Mouse (Mus musculus): ENCODE data around the gene Xlr5c. TPM values are rescaled to one million over a fixed set of nuclear protein-coding genes. Genes with fewer than 3 reads are reported as not detected.
"Not testable (repeated sequence)": the region's sequence is repeated elsewhere in the genome, so short reads cannot be mapped to it uniquely, and the experiment has no call there.

Gene Xlr5c
- polyA plus RNA-seq, 1 experiment: not detected

DNA sequence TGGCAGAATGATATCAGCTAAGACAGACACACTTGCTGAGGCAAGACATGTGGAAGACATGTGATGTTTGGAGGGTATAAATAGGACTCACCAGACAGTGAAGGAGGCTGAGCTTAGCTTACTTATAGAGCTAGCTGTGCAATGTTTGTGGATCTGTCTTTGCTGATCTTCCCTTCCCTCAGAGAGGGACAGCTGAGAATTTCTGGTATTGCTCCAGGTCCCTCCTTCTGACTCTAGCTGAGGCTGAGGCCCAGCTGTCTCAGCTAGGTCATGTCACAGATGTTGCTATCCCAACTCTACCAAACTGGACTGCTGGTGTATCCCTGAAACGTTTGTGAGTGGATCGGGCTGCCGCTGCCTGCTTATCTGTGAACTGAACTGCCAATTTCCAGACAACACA, 28.3 kb upstream of the Xlr5c start:
- WGBS: 67% methylated on average over 3 of the region's 3 CpGs
- H3K4me3 ChIP-seq (ENCODE audit: low read depth, low read length): no peak overlapping the region
- no peaks in the 10 kb centered on the region for H3K4me1 ChIP-seq (ENCODE audit: control insufficient read depth, insufficient read depth, insufficient read length, low read length)
- no peaks in the 10 kb centered on the region for H3K36me3 ChIP-seq (ENCODE audit: control insufficient read depth, insufficient read depth, low read length)
- no peak overlapping the region for H3K27ac ChIP-seq (ENCODE audit: insufficient read depth, low read depth, low read length)
- no peaks in the 10 kb centered on the region for H3K27me3 ChIP-seq (ENCODE audit: control insufficient read depth, insufficient read depth, low read length)
- TF ChIP-seq CTCF (IDR thresholded peaks at IDR 0.05; ENCODE audit: extremely low read depth, insufficient read length, insufficient replicate concordance, low read depth, low read length) (no peak), POLR2A (IDR thresholded peaks at IDR 0.05; ENCODE audit: low read depth, low read length) (no peak)

- no peak overlapping the region for H3K27ac ChIP-seq (ENCODE audit: insufficient read depth, low read depth, low read length)
Measured at GRCm38 (mm10) chrX:73312522-73312921, 19.7 kb upstream of the Xlr5c start.

DNA sequence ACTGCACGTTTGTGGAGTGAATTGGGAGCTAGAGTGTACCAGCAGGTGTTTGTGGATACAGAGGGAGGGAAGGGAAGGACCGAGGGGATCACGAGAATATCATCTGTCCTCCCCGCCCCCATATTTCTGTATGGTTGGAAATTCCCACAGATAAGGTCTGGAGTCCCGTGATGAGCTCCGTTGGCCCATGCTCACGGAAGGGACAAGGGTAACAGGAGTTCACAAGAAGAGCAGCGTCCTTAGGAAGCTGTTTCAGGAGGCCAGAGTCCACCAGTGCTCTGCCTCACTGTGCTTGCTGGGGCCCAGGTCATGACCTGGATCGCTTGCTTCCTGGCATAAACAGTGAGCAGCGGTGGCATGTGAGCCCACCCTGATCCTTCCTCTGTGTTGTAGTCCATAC, 3.0 kb upstream of the Xlr5c start:
- H3K36me3 ChIP-seq (ENCODE audit: control insufficient read depth, insufficient read depth, low read length); H3K27me3 ChIP-seq (ENCODE audit: control insufficient read depth, insufficient read depth, low read length): not testable (repeated sequence)
- WGBS: 30% methylated on average over 10 of the region's 10 CpGs

More at GRCm38 (mm10) chrX:73312522-73312921, 19.7 kb upstream of the Xlr5c start:
- Histone ChIP-seq H3K36me3 (ENCODE audit: control insufficient read depth, insufficient read depth, low read length) (no peaks in the 10 kb centered on the region), H3K4me1 (ENCODE audit: control insufficient read depth, insufficient read depth, insufficient read length, low read length) (no peaks in the 10 kb centered on the region), H3K4me3 (ENCODE audit: low read depth, low read length) (no peak overlapping the region), H3K27me3 (ENCODE audit: control insufficient read depth, insufficient read depth, low read length) (no peaks in the 10 kb centered on the region)
- 28% methylated on average over 3 of the region's 3 CpGs for WGBS
- TF ChIP-seq CTCF (IDR thresholded peaks at IDR 0.05; ENCODE audit: extremely low read depth, insufficient read length, insufficient replicate concordance, low read depth, low read length) (no peak), POLR2A (IDR thresholded peaks at IDR 0.05; ENCODE audit: low read depth, low read length) (no peak)

GRCm38 (mm10) chrX:73265270-73265669, 27.5 kb downstream of the Xlr5c start, which contains the start of gene Xlr3c:
Gene Xlr3c (minus strand): TSS chrX:73265390.
- H3K36me3 ChIP-seq (ENCODE audit: control insufficient read depth, insufficient read depth, low read length); H3K4me3 ChIP-seq (ENCODE audit: low read depth, low read length); H3K27me3 ChIP-seq (ENCODE audit: control insufficient read depth, insufficient read depth, low read length); H3K27ac ChIP-seq (ENCODE audit: insufficient read depth, low read depth, low read length); H3K4me1 ChIP-seq (ENCODE audit: control insufficient read depth, insufficient read depth, insufficient read length, low read length): not testable (repeated sequence)
- 89% methylated on average over 14 of the region's 14 CpGs for WGBS

More for the DNA sequence above, 3.0 kb upstream of the Xlr5c start:
- not testable (repeated sequence) for H3K4me3 ChIP-seq (ENCODE audit: low read depth, low read length); H3K27ac ChIP-seq (ENCODE audit: insufficient read depth, low read depth, low read length); H3K4me1 ChIP-seq (ENCODE audit: control insufficient read depth, insufficient read depth, insufficient read length, low read length)

DNA sequence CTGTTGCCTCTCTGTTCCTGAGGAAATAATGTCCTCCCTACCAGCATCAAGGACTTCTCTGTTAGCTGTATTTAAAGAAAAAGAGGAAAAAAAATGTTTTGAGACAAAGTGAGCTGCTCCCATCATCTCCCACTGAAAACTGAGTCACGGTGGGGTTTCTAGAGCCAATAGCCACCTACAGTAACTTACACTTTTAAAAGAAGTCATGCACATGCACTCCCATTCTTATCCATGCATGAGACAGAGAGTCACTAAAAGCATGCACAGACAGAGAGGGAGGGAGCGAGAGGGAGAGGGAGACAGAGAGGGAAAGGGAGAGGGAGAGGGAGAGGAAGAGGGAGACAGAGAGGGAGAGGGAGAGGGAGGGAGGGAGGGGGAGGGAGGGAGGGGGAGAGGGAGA, 30.3 kb downstream of the Xlr5c start:
- H3K4me3 ChIP-seq (ENCODE audit: low read depth, low read length); H3K36me3 ChIP-seq (ENCODE audit: control insufficient read depth, insufficient read depth, low read length); H3K4me1 ChIP-seq (ENCODE audit: control insufficient read depth, insufficient read depth, insufficient read length, low read length); H3K27me3 ChIP-seq (ENCODE audit: control insufficient read depth, insufficient read depth, low read length); H3K27ac ChIP-seq (ENCODE audit: insufficient read depth, low read depth, low read length): not testable (repeated sequence)
- WGBS: 86% methylated on average over 1 of the region's 2 CpGs

GRCm38 (mm10) chrX:73242821-73243325, 49.9 kb downstream of the Xlr5c start, which contains the start of gene Xlr4c:
Gene Xlr4c (minus strand): TSS chrX:73243130.
- H3K4me3 ChIP-seq (ENCODE audit: low read depth, low read length); H3K36me3 ChIP-seq (ENCODE audit: control insufficient read depth, insufficient read depth, low read length); H3K27me3 ChIP-seq (ENCODE audit: control insufficient read depth, insufficient read depth, low read length); H3K4me1 ChIP-seq (ENCODE audit: control insufficient read depth, insufficient read depth, insufficient read length, low read length); H3K27ac ChIP-seq (ENCODE audit: insufficient read depth, low read depth, low read length): not testable (repeated sequence)
- WGBS: 74% methylated on average over 13 of the region's 14 CpGs

Other genes with a start within 250 kb of the Xlr5c start
- gene Pnma3, start 228.2 kb downstream of the Xlr5c start, polyA plus RNA-seq (2012; rRNA removed): not detected in 2 replicates
- not detected in 2 replicates for gene Xlr4a, start 210.5 kb downstream of the Xlr5c start, polyA plus RNA-seq (2012; rRNA removed)
- gene Xlr3a, start 195.9 kb downstream of the Xlr5c start, polyA plus RNA-seq (2012; rRNA removed): 0.38 TPM in 1 of 2 replicates, not detected in the other
- 0.06 TPM in 1 of 2 replicates, not detected in the other for gene Gm14685, start 175.9 kb downstream of the Xlr5c start, polyA plus RNA-seq (2012; rRNA removed)
- gene Xlr5b, start 144.2 kb downstream of the Xlr5c start, polyA plus RNA-seq (2012; rRNA removed): not detected in 2 replicates
- gene DXBay18, start 143.5 kb downstream of the Xlr5c start, polyA plus RNA-seq (2012; rRNA removed): not detected in 2 replicates
- not detected in 2 replicates for gene Spin2d, start 116.0 kb downstream of the Xlr5c start, polyA plus RNA-seq (2012; rRNA removed)
- gene Xlr3b, start 100.8 kb downstream of the Xlr5c start, polyA plus RNA-seq (2012; rRNA removed): 0.08 and 0.23 TPM in 2 replicates
- gene Xlr4b, start 78.6 kb downstream of the Xlr5c start, polyA plus RNA-seq (2012; rRNA removed): not detected in 2 replicates
- 20.7 and 29.4 TPM in 2 replicates for gene F8a, start 64.7 kb downstream of the Xlr5c start, polyA plus RNA-seq (2012; rRNA removed)
- gene Xlr4c, start 49.8 kb downstream of the Xlr5c start, polyA plus RNA-seq (2012; rRNA removed): not detected in 2 replicates
- gene Xlr3c, start 27.6 kb downstream of the Xlr5c start, polyA plus RNA-seq (2012; rRNA removed): not detected in 2 replicates
- not detected in 2 replicates for gene Xlr5a, start within 50 bp of the Xlr5c start, polyA plus RNA-seq (2012; rRNA removed)
- gene Gm45015, start 43.9 kb upstream of the Xlr5c start, polyA plus RNA-seq (2012; rRNA removed): not detected in 2 replicates
- 2.1 and 2.2 TPM in 2 replicates for gene Zfp275, start 49.6 kb upstream of the Xlr5c start, polyA plus RNA-seq (2012; rRNA removed)
- not detected in 2 replicates for gene Gm18336, start 105.8 kb upstream of the Xlr5c start, polyA plus RNA-seq (2012; rRNA removed)
- gene Zfp92, start 118.1 kb upstream of the Xlr5c start, polyA plus RNA-seq (2012; rRNA removed): 0.79 and 1.1 TPM in 2 replicates
- gene Trex2, start 142.4 kb upstream of the Xlr5c start, polyA plus RNA-seq (2012; rRNA removed): 2.4 and 5.4 TPM in 2 replicates
- 5.1 and 9.3 TPM in 2 replicates for gene Haus7, start 166.1 kb upstream of the Xlr5c start, polyA plus RNA-seq (2012; rRNA removed)
- 121 and 168 TPM in 2 replicates for gene Bgn, start 190.6 kb upstream of the Xlr5c start, polyA plus RNA-seq (2012; rRNA removed)
- 0.06 and 0.20 TPM in 2 replicates for gene Atp2b3, start 210.1 kb upstream of the Xlr5c start, polyA plus RNA-seq (2012; rRNA removed)

All from small intestine, adult 2 months (tissue).